Comparison of ENCODE assay signal across 10 mouse cellular contexts in genomic region chr6:113822417-113822816, GRCm38 (mm10).
A peak's percentile ranks its signal among the peaks of the same experiment; 100 is the strongest.
DNase-seq lines count a peak whose midpoint lies in the region; ATAC-seq and TF ChIP-seq lines count a peak whose summit lies in the region.
"Had no signal": no experiment of that assay in that cellular context is flagged by ENCODE, and none has a peak within 500 bp of the region (broad histone marks: within the 10 kb centered on the region; RNA-seq: fewer than 3 reads in every experiment).

No protein-coding gene starts in this region.

- H3K27me3 ChIP-seq in kidney, embryonic 16.5 days (ENCODE audit: insufficient read depth, low read length), result no peaks in the 10 kb centered on the region
- H3K27me3 ChIP-seq in lung, embryonic 14.5 days (ENCODE audit: insufficient read depth, low read length), result no peaks in the 10 kb centered on the region
- H3K27me3 ChIP-seq: embryonic facial prominence, embryonic 12.5 days; liver, embryonic 13.5 days had no signal

- no peaks in the 10 kb centered on the region for H3K36me3 ChIP-seq in kidney, embryonic 16.5 days (ENCODE audit: insufficient read depth, low read length)
- no peaks in the 10 kb centered on the region for H3K36me3 ChIP-seq in lung, embryonic 14.5 days (ENCODE audit: insufficient read depth)
- H3K36me3 ChIP-seq: embryonic facial prominence, embryonic 12.5 days; liver, embryonic 13.5 days had no signal

- DNase-seq in kidney, adult 11 months, result peak; percentile 8
- DNase-seq in adrenal gland, adult 2 months, result peak; percentile 33
- DNase-seq in kidney, postnatal 36 days, result peak; percentile 9 to 62
- peak; percentile 61 for DNase-seq in lung, embryonic 14.5 days
- DNase-seq in spleen, adult 12 weeks (ENCODE audit: low spot score), result peak; percentile 7
- no peak for DNase-seq in gastrocnemius, postnatal 36 days
- DNase-seq: liver, embryonic 13.5 days had no signal

- H3K9ac ChIP-seq in kidney, embryonic 16.5 days (replicated peaks; ENCODE audit: low read length), result no peak overlapping the region
- H3K9ac ChIP-seq in lung, embryonic 14.5 days, result no peak overlapping the region
- H3K9ac ChIP-seq: embryonic facial prominence, embryonic 12.5 days; liver, embryonic 13.5 days had no signal

- H3K4me1 ChIP-seq in kidney, embryonic 16.5 days (ENCODE audit: insufficient read depth, low read length), result no peaks in the 10 kb centered on the region
- H3K4me1 ChIP-seq in cortical plate, adult 2 months (ENCODE audit: control insufficient read depth, insufficient read depth, low read length), result peaks cover 10% of the 10 kb centered on the region
- no peaks in the 10 kb centered on the region for H3K4me1 ChIP-seq in lung, embryonic 14.5 days (ENCODE audit: insufficient read depth)
- H3K4me1 ChIP-seq: embryonic facial prominence, embryonic 12.5 days; liver, embryonic 13.5 days had no signal

- no peak for ATAC-seq in kidney, embryonic 16.5 days (ENCODE audit: low FRiP score, low TSS enrichment)
- no peak for ATAC-seq in lung, embryonic 14.5 days (ENCODE audit: insufficient read depth)

- 37% methylated on average over 7 of the region's 7 CpGs for WGBS in kidney, embryonic 16.5 days
- 24% methylated on average over 7 of the region's 7 CpGs for WGBS in lung, embryonic 14.5 days

- no peaks in the 10 kb centered on the region for H3K9me3 ChIP-seq in kidney, embryonic 16.5 days (ENCODE audit: low read length)
- H3K9me3 ChIP-seq in lung, embryonic 14.5 days (ENCODE audit: low read depth, low read length), result no peaks in the 10 kb centered on the region
- H3K9me3 ChIP-seq: embryonic facial prominence, embryonic 12.5 days; liver, embryonic 13.5 days had no signal

- no peak overlapping the region for H3K4me2 ChIP-seq in kidney, embryonic 16.5 days (replicated peaks; ENCODE audit: low read depth, low read length)
- no peak overlapping the region for H3K4me2 ChIP-seq in lung, embryonic 14.5 days
- H3K4me2 ChIP-seq: embryonic facial prominence, embryonic 12.5 days; liver, embryonic 13.5 days had no signal

- H3K4me3 ChIP-seq in kidney, embryonic 16.5 days (ENCODE audit: low read length), result no peak overlapping the region
- H3K4me3 ChIP-seq in cortical plate, adult 2 months (ENCODE audit: insufficient read depth, low read length), result no peak overlapping the region
- H3K4me3 ChIP-seq in lung, embryonic 14.5 days (ENCODE audit: low read depth, low read length), result no peak overlapping the region
- H3K4me3 ChIP-seq: embryonic facial prominence, embryonic 12.5 days; liver, embryonic 13.5 days had no signal

- no peak overlapping the region for H3K27ac ChIP-seq in kidney, embryonic 16.5 days (ENCODE audit: low read length)
- peak overlapping the region; percentile 6; the same call in 1 of the 2 replicates for H3K27ac ChIP-seq in cortical plate, adult 2 months (ENCODE audit: insufficient read depth, low read length)
- no peak overlapping the region for H3K27ac ChIP-seq in lung, embryonic 14.5 days (ENCODE audit: low read depth)
- H3K27ac ChIP-seq: embryonic facial prominence, embryonic 12.5 days; liver, embryonic 13.5 days had no signal

- intact Hi-C loops in gastrocnemius, postnatal 36 days (cut with DNase I), result no loop called here

- no peak for TF ChIP-seq POLR2A in cortical plate, adult 2 months (IDR thresholded peaks at IDR 0.05; ENCODE audit: extremely low read depth, insufficient read depth, low read length)

- peak; percentile 56 for TF ChIP-seq CTCF in cortical plate, adult 2 months (IDR thresholded peaks at IDR 0.05; ENCODE audit: extremely low read depth, insufficient read depth, low read length)
- peak; percentile 68 for TF ChIP-seq CTCF in lung, embryonic 14.5 days (IDR thresholded peaks at IDR 0.05; ENCODE audit: low read depth)

Comparison
In these comparisons a context has a peak if more than half of its experiments do, and no peak if none do; other contexts are left out.
1. DNase-seq: peak in kidney, adult 11 months (single experiment), adrenal gland, adult 2 months (single experiment), kidney, postnatal 36 days (2 of 2), lung, embryonic 14.5 days (single experiment) and spleen, adult 12 weeks (single experiment); none in gastrocnemius, postnatal 36 days (0 of 2).